Mouse (Mus musculus): ENCODE data around the gene Nck2.

- TF ChIP-seq POLR2A (IDR thresholded peaks at IDR 0.05; ENCODE audit: control insufficient read depth, extremely low read depth, insufficient read depth, low read length, poor library complexity): no peak
- no peak for TF ChIP-seq CTCF (IDR thresholded peaks at IDR 0.05; ENCODE audit: borderline replicate concordance, control insufficient read depth, extremely low read depth, insufficient read depth, low read length, poor library complexity)
Observed at GRCm38 (mm10) chr1:43577371-43577770, 133.0 kb downstream of the Nck2 start.
